Mouse (Mus musculus) olfactory bulb, adult 2 months (tissue): ENCODE results near the gene Lrrk2. TPM values are rescaled to one million over a fixed set of nuclear protein-coding genes. Genes with fewer than 3 reads are reported as not detected.
"Not testable (repeated sequence)": the region's sequence is repeated elsewhere in the genome, so short reads cannot be mapped to it uniquely, and the experiment has no call there.

Source experiments
- H3K27ac ChIP-seq: fragments of 200-500 bp; 2 replicates; pipeline ENCODE4 v1.5.1; 2012; ENCODE audit warnings: low read depth, low read length; ENCODE audit not compliant: insufficient read depth
- H3K4me1 ChIP-seq: fragments of 200-500 bp; 2 replicates; pipeline ENCODE4 v1.6.1; 2012; ENCODE audit warnings: low read length; ENCODE audit not compliant: control insufficient read depth, insufficient read depth
- H3K4me3 ChIP-seq: fragments of 200-500 bp; 2 replicates; pipeline ENCODE4 v1.5.1; 2012; ENCODE audit warnings: mild to moderate bottlenecking, low read depth, low read length, moderate library complexity; ENCODE audit not compliant: insufficient read depth
- CTCF ChIP-seq: fragments of 200-500 bp; IDR thresholded peaks from 2 replicates; pipeline ENCODE4 v1.5.1; 2012; ENCODE audit warnings: low read depth, mild to moderate bottlenecking, low read length, moderate library complexity; ENCODE audit not compliant: insufficient read depth
- POLR2A ChIP-seq: fragments of 200-500 bp; IDR thresholded peaks from 2 replicates; pipeline ENCODE4 v1.6.1; 2012; ENCODE audit warnings: mild to moderate bottlenecking, low read depth, low read length, moderate library complexity; ENCODE audit not compliant: insufficient read depth
- WGBS: fragments of 180-500 bp; shearing (Covaris S2); methylation state at CpG from one replicate; pipeline ENCODE4 v1.1.7; 2018; 5-methylcytosine and 5-hydroxymethylcytosine counted together
- polyA plus RNA-seq: library from polyadenylated mRNA; stranded (reverse); fragments of >200 nt; gene quantifications from 2 replicates; pipeline ENCODE4 v1.2.4, GENCODE M21; 2012; ENCODE audit warnings: low replicate concordance; ENCODE audit not compliant: missing spikeins, insufficient read depth, insufficient read length

Lrrk2 gene
- polyA plus RNA-seq, 1 experiment, result not detected

DNA sequence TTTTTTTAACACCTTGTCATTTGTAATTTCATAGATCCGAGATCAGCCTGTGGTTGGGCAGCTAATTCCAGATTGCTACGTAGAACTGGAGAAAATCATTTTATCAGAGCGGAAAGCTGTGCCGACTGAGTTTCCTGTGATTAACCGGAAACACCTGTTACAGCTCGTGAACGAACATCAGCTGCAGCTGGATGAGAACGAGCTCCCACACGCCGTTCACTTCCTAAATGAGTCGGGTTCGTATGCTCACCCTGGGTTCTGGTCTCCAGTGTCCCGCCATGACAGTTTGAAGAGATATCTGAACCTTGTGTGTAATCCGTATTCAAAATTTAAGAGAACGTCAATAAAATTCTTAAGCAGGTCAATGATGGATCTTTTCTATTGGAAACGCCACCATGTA lies 82.8 kb downstream of the Lrrk2 start:
- no peak overlapping the region for H3K27ac ChIP-seq
- 87% methylated on average over 16 of the region's 16 CpGs for WGBS
- H3K4me1 ChIP-seq, result no peaks in the 10 kb centered on the region
- TF ChIP-seq POLR2A (no peak), CTCF (no peak)
- H3K4me3 ChIP-seq, result no peak overlapping the region

DNA sequence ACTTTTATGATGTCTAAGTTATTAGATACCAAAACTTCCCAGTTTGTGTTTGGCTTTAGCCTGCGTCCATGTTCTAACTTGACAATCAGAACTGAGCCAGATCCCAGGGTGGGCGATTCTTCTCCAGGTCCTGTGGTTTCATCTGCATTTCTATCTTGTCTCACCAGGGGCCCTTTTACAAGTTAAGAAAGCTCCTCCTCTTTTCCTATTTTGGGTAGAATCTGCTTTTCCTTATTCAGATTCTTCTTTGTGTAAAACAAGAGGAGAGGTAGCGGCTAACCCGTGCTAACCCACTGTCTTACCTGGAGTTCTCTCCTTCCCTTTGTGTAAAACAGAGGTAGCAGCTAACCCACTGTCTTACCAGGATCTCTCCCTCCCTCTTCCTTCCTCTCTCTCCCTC lies 99.1 kb downstream of the Lrrk2 start:
- no peak overlapping the region for H3K4me3 ChIP-seq
- 78% methylated on average over 4 of the region's 4 CpGs for WGBS
- H3K4me1 ChIP-seq, result no peaks in the 10 kb centered on the region
- H3K27ac ChIP-seq, result no peak overlapping the region
- TF ChIP-seq POLR2A, result no peak
- TF ChIP-seq CTCF, result no peak

DNA sequence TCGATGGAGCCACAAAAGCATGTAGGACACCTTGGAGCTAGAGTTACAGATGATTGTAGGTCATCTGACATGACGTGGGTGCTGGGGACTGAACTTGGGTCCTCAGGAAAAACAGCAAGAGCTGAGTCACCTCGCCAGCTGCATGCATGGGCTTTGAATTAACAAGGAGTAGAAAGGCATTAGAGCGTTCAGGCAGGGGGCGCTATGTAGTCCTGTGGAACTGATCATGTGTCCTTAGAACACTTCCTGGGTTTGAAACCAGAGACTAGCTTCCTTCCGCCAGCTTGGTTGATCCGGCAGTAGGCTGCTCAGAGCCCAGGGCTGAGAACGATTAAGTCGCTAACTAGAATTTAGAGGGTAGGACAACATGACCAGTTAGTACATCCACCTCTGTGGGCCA lies 106.2 kb downstream of the Lrrk2 start:
- Histone ChIP-seq H3K27ac (no peak overlapping the region), H3K4me1 (0 out of 2 replicates have a peak, but pooled peaks cover 3% of the 10 kb centered on the region), H3K4me3 (no peak overlapping the region)
- WGBS, result 95% methylated on average over 9 of the region's 9 CpGs
- TF ChIP-seq CTCF, result no peak
- no peak for TF ChIP-seq POLR2A

GRCm38 (mm10) chr15:91781172-91781571 lies 108.2 kb downstream of the Lrrk2 start:
- 0 out of 2 replicates have a peak, but pooled peaks cover 3% of the 10 kb centered on the region for H3K4me1 ChIP-seq
- TF ChIP-seq CTCF (no peak), POLR2A (no peak)
- H3K27ac ChIP-seq, result no peak overlapping the region
- H3K4me3 ChIP-seq, result no peak overlapping the region
- 41% methylated on average over 6 of the region's 6 CpGs for WGBS

GRCm38 (mm10) chr15:91788338-91788737 lies 115.4 kb downstream of the Lrrk2 start:
- no peaks in the 10 kb centered on the region for H3K4me1 ChIP-seq
- TF ChIP-seq POLR2A (no peak), CTCF (no peak)
- WGBS, result 93% methylated on average over 11 of the region's 11 CpGs
- H3K27ac ChIP-seq, result no peak overlapping the region
- H3K4me3 ChIP-seq, result no peak overlapping the region

DNA sequence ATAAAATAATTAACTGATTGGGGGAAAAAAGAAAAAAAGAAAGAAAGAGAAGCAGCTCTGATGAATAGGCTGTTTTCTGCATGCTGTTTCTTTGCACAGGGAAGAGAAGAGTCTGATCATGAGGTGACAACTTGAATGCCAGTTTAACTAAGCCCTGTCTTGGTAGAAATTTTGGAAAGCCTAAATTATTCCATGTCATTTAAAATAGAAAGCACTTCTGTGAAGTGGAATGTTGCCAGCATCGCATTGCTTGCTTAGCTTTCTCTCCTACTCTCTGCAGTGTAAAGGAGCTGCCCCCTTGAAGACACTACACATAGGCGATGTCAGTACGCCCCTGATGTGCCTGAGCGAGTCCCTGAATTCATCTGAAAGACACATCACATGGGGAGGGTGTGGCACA lies 133.5 kb downstream of the Lrrk2 start:
- no peaks in the 10 kb centered on the region for H3K4me1 ChIP-seq
- TF ChIP-seq POLR2A (no peak), CTCF (no peak)
- WGBS, result 51% methylated on average over 4 of the region's 4 CpGs
- H3K4me3 ChIP-seq, result no peak overlapping the region
- H3K27ac ChIP-seq, result no peak overlapping the region

DNA sequence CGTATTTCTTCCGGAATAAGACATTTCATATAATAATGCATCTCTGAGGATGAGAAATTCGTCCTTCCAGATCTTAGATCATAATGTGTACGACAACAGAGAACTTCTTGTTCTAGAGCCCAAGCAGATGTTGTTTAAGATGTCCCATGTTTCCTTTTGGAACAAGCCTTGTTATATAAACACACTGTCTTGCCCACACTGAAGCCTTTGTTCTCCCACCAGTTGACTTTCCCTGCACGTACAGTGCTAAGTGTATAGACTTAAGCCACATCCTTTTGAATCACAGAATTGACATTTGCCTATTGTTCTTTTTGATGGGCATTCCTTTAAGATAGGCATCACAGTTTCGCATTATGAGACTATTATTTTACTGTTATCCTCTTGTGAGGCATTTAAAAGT lies 162.3 kb downstream of the Lrrk2 start:
- no peak for TF ChIP-seq POLR2A
- no peak for TF ChIP-seq CTCF
- Histone ChIP-seq H3K4me1 (no peaks in the 10 kb centered on the region), H3K27ac (no peak overlapping the region), H3K4me3 (no peak overlapping the region)
- WGBS, result 84% methylated on average over 6 of the region's 6 CpGs

- Histone ChIP-seq H3K4me1 (no peaks in the 10 kb centered on the region), H3K4me3 (no peak within 1 kb of the TSS), H3K27ac (no peak within 1 kb of the TSS)
- WGBS, result 94% methylated on average over 7 of the region's 7 CpGs
- TF ChIP-seq CTCF, result no peak
- no peak for TF ChIP-seq POLR2A
These were observed 165.0 kb downstream of the Lrrk2 start, which contains the start of gene Smgc for GRCm38 (mm10) chr15:91837965-91838364. Smgc (plus strand) TSS chr15:91838265.

- 49% methylated on average over 5 of the region's 5 CpGs for WGBS
- not testable (repeated sequence) for H3K4me3 ChIP-seq, H3K4me1 ChIP-seq, H3K27ac ChIP-seq
These were observed 191.2 kb downstream of the Lrrk2 start for GRCm38 (mm10) chr15:91864130-91864529.

Other genes starting within 250 kb of the Lrrk2 start
- gene Slc2a13, start 99.9 kb upstream of the Lrrk2 start, polyA plus RNA-seq, result not detected in 2 replicates
- gene Smgc, start 165.1 kb downstream of the Lrrk2 start, polyA plus RNA-seq, result not detected in 2 replicates